Mouse (Mus musculus) liver, embryonic 16.5 days (tissue): Measurements from ENCODE around the gene R3hdm4. TPM values are rescaled to one million over a fixed set of nuclear protein-coding genes. Genes with fewer than 3 reads are reported as not detected.
A peak's percentile ranks its signal among the peaks of the same experiment; 100 is the strongest.

Experiments
- ATAC-seq: fragments of 200-750 bp; cut with Nextera tagmentation; 2 replicates; pipeline ENCODE4 v1.8.0; 2017; ENCODE audit warnings: low read depth, mild to moderate bottlenecking, moderate number of reproducible peaks, moderate library complexity
- H3K27ac ChIP-seq: fragments of 300-500 bp; sonication (generic); 2 replicates; pipeline ENCODE4 v1.5.1; 2014; ENCODE audit warnings: mild to moderate bottlenecking, low read length
- H3K27me3 ChIP-seq: fragments of 300-500 bp; sonication (generic); 2 replicates; pipeline ENCODE4 v1.6.1; 2014; ENCODE audit warnings: low read depth, low read length, mixed read lengths; ENCODE audit not compliant: control insufficient read depth, insufficient read depth
- H3K36me3 ChIP-seq: fragments of 300-500 bp; sonication (generic); 2 replicates; pipeline ENCODE4 v1.6.1; 2014; ENCODE audit warnings: mild to moderate bottlenecking; ENCODE audit not compliant: control insufficient read depth, insufficient read depth
- H3K4me1 ChIP-seq: fragments of 300-500 bp; sonication (generic); 2 replicates; pipeline ENCODE4 v1.6.1; 2014; ENCODE audit warnings: low read depth, low read length, mixed read lengths; ENCODE audit not compliant: control insufficient read depth
- H3K4me2 ChIP-seq: fragments of 300-500 bp; sonication (generic); 2 replicates; pipeline ENCODE4 v1.6.1; 2014; ENCODE audit warnings: low read depth, low read length, mixed read lengths
- H3K4me3 ChIP-seq: fragments of 300-500 bp; sonication (generic); 2 replicates; pipeline ENCODE4 v1.5.1; 2014; ENCODE audit warnings: low read depth, mild to moderate bottlenecking, low read length
- H3K9ac ChIP-seq: fragments of 300-500 bp; sonication (generic); 2 replicates; pipeline ENCODE4 v1.6.1; 2014; ENCODE audit warnings: low read depth, low read length
- H3K9me3 ChIP-seq: fragments of 300-500 bp; sonication (generic); replicated peaks from 2 replicates; pipeline ENCODE4 v1.6.1; 2016; ENCODE audit warnings: low read length; ENCODE audit not compliant: control insufficient read depth
- WGBS: fragments of 180-500 bp; shearing (Covaris S2); extraction: QIAGEN DNeasy Blood & Tissue Kit; methylation state at CpG from one replicate; pipeline ENCODE4 v1.1.7; 2014; ENCODE audit not compliant: insufficient replicate concordance; 5-methylcytosine and 5-hydroxymethylcytosine counted together
- polyA plus RNA-seq: library from polyadenylated mRNA; unstranded; fragments of >200 nt; fragmentation: Nextera tagmentation; extraction: Ambion mirVana; gene quantifications from 2 replicates; pipeline ENCODE4 v1.2.1, GENCODE M21; 2015

The R3hdm4 gene
- polyA plus RNA-seq, 1 experiment from 2014 or later: 49.3 TPM

DNA sequence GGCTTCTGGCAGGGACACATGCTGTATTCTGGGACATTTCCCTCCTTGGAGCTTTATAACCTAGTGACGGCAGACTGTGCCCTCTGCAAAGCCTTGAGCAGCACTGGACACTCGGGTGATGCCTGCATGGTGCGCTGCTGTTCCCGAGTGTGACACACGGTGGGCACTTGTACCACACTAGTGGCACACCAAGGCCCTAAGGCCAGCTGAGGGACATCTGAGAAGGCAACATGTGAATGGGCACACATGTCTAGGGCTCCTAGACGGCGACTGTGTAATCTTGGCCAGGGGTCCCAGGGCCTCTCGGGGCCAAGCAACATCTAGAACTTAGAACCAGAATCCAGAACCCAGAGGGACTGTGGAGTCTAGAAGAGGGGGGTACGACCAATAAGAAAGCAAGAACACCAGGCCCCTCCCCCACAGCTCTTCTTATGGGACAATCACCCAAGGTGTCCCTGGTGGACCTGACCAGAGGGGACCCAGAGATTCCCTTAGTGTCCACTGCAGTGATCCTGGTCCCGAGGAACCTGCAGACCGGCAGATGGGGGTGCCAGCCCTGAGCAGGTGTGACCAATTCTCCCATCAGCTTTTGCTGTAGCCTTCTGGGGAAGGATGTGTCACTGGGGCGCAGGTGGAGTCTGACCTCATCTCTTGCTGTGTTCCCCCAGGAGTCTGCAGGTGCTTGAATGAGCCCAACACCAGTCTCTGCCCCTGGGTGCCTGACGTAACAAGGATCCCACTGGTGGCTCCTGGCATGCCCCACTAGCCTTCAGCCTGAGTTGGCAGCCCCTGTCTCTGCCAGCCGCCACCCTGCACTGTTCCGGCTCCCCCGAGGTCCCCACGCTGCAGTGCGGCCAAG lies 9.2 kb upstream of the R3hdm4 start:
- WGBS: 81% methylated on average over 18 of the region's 18 CpGs
- no peak overlapping the region for H3K27ac ChIP-seq
- peaks cover 64% of the 10 kb centered on the region for H3K4me1 ChIP-seq
- H3K4me2 ChIP-seq: no peak overlapping the region
- no peaks in the 10 kb centered on the region for H3K36me3 ChIP-seq
- H3K9me3 ChIP-seq: no peaks in the 10 kb centered on the region
- no peak overlapping the region for H3K4me3 ChIP-seq
- no peak overlapping the region for H3K9ac ChIP-seq
- no peaks in the 10 kb centered on the region for H3K27me3 ChIP-seq
- ATAC-seq: no peak

DNA sequence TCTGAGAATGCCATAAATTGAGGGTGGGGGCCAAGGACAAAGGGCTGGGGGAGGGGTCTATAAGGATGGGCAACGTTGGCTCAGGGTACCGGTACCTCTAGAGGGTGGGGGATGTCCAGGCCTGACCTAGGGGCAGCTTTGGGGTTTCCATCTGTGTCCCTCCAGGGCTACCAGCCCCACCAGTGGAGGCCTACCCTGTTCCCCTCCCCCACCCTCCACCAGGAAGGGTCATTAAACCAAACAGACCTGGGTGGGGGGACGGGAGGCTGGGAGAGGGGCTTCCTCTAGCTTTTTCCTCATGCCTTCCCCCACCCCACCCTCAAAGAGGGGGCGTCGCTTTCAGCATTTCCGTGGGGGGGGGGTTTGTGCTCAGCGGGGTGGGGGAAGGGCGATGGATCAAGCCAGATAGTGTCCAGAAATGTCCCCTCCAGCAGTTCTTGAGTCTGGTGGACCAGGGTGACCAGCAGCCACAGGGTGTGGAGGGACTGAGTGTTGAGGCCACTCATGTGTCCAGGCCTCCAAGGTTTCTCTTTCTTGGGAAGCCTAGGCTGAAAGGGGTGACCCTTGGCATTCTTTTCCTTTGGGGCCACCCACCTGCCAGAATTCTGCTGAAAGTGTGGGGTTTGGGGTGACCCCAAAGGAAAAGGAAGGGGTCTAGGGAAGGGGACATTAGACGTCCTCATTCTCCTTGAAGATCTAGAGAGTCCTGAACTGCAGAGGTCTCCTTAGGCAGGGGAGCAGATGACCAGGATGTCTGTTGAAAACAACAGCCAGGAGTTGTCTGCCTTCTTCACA lies 8.1 kb upstream of the R3hdm4 start:
- Histone ChIP-seq H3K9ac (peak overlapping the region; percentile 32; the same call in 1 of the 2 replicates), H3K4me3 (peak overlapping the region; percentile 84), H3K27me3 (no peaks in the 10 kb centered on the region), H3K9me3 (no peaks in the 10 kb centered on the region), H3K27ac (peak overlapping the region; percentile 31), H3K4me2 (peak overlapping the region; percentile 40), H3K4me1 (peaks cover 55% of the 10 kb centered on the region), H3K36me3 (no peaks in the 10 kb centered on the region)
- no peak for ATAC-seq
- whole genome bisulfite sequencing: 26% methylated on average over 8 of the region's 9 CpGs

- no peaks in the 10 kb centered on the region for H3K9me3 ChIP-seq
- no peaks in the 10 kb centered on the region for H3K36me3 ChIP-seq
- peak overlapping the region; percentile 87 for H3K9ac ChIP-seq
- 2% methylated on average over 29 of the region's 29 CpGs for WGBS
- H3K4me2 ChIP-seq: peak overlapping the region; percentile 91
- H3K4me1 ChIP-seq: peaks cover 46% of the 10 kb centered on the region
- peaks cover 3% of the 10 kb centered on the region; the same call in 1 of the 2 replicates for H3K27me3 ChIP-seq
- ATAC-seq: no peak
- H3K27ac ChIP-seq: peak overlapping the region; percentile 88
- peak overlapping the region; percentile 84 for H3K4me3 ChIP-seq
Measured at GRCm38 (mm10) chr10:79928030-79928694, 7.2 kb upstream of the R3hdm4 start.

DNA sequence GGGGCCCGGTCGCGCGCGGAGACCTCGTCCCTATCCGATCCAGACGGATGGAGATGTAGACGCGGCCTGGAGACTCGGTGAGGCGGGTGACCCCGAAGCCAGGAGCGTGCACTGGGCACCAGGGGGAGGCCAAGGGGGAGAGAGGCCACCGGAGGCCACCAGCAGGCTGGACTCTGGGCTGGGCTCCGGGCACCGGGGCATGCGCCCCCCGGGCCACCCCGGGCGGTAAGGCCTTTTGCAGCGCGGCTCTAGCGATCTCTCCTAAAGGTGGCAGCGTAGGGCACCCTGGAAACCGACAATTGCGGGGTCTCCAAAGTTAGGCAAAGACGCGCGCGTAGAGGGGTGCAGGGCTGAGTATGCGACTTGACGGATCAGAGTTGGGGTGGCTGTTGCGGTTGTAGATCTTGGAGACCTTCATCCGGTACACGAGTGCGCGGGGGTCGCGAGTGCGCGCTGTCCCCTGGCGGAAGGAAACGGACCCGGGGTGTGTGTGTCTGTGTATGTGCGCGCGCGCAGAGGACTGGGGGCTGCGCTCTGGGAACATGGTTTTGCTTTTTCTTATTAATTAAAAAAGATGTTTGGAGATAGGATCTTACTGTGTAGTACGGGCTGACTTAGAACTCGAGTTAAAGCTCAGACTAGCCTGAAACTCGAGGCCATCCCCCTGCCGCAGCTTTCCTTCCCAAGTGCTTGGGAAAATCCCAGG lies 6.5 kb upstream of the R3hdm4 start:
- Histone ChIP-seq H3K27me3 (peaks cover 9% of the 10 kb centered on the region), H3K4me1 (peaks cover 39% of the 10 kb centered on the region), H3K4me3 (peak overlapping the region; percentile 84), H3K4me2 (peak overlapping the region; percentile 91), H3K9ac (peak overlapping the region; percentile 87), H3K36me3 (no peaks in the 10 kb centered on the region), H3K27ac (peak overlapping the region; percentile 88), H3K9me3 (no peaks in the 10 kb centered on the region)
- under 1% methylated on average over 54 of the region's 54 CpGs for WGBS
- peak; percentile 17 for ATAC-seq

GRCm38 (mm10) chr10:79926491-79927323 lies 5.7 kb upstream of the R3hdm4 start, which contains the start of gene Arid3a:
Gene Arid3a (plus strand): TSS chr10:79927043.
- Histone ChIP-seq H3K9ac (peak within 1 kb of the TSS; percentile 87), H3K9me3 (no peaks in the 10 kb centered on the region), H3K27ac (peak within 1 kb of the TSS; percentile 88), H3K36me3 (no peaks in the 10 kb centered on the region), H3K4me1 (peaks cover 33% of the 10 kb centered on the region), H3K27me3 (peaks cover 17% of the 10 kb centered on the region), H3K4me3 (peak within 1 kb of the TSS; percentile 84), H3K4me2 (peak within 1 kb of the TSS; percentile 91)
- peak; percentile 76 for ATAC-seq
- under 1% methylated on average over 63 of the region's 63 CpGs for WGBS

GRCm38 (mm10) chr10:79925785-79926490 lies 4.9 kb upstream of the R3hdm4 start:
- H3K27ac ChIP-seq: peak overlapping the region; percentile 70
- H3K9ac ChIP-seq: peak overlapping the region; percentile 87
- WGBS: 11% methylated on average over 15 of the region's 15 CpGs
- peaks cover 25% of the 10 kb centered on the region for H3K27me3 ChIP-seq
- H3K9me3 ChIP-seq: no peaks in the 10 kb centered on the region
- peak overlapping the region; percentile 84 for H3K4me3 ChIP-seq
- peaks cover 40% of the 10 kb centered on the region for H3K4me1 ChIP-seq
- no peaks in the 10 kb centered on the region for H3K36me3 ChIP-seq
- H3K4me2 ChIP-seq: peak overlapping the region; percentile 91
- ATAC-seq: no peak

DNA sequence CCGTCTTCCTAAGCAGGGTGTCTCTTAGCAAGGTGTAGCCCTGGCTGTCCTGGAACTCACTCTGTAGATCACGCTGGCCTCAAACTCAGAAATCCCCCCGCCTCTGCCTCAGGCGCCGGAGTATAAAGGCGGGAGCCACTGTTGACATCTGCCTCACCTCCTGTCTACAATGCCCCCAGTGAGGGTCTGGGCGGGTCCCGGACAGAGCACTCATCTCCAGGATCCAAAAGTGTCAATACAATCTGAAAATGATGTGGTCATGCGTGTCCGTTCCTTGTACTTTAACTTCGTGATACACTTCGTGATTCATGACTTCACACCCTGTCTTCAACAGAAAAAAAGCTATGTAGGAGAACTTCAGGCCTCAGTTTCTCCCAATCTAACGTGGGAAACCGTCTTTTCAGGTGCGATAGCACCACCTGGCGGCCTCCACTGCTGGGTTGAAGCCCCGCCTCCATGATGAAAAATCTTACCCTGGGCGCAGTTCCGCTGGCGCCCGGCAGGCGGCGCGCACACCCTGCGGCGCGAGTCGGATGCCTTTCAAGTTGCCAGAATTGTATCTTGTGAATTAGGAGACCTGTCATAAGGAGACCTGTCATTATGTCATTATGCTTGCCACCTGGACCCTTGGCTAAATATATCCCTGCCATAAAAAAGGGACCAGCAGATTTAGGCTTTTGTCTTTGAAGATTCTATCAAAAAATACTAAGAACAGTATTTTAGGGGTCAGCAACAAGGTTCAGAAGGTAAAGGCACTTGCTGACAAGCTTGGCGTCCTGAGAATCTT lies 4.2 kb upstream of the R3hdm4 start:
- Histone ChIP-seq H3K4me1 (peaks cover 45% of the 10 kb centered on the region), H3K4me2 (peak overlapping the region; percentile 91), H3K9me3 (no peaks in the 10 kb centered on the region), H3K27me3 (peaks cover 32% of the 10 kb centered on the region), H3K4me3 (no peak overlapping the region; the same call in 1 of the 2 replicates), H3K27ac (peak overlapping the region; percentile 70; the same call in 1 of the 2 replicates), H3K36me3 (no peaks in the 10 kb centered on the region), H3K9ac (no peak overlapping the region)
- ATAC-seq: peak; percentile 3; the same call in 1 of the 2 replicates
- 14% methylated on average over 29 of the region's 29 CpGs for WGBS
